Mouse (Mus musculus) liver, embryonic 13.5 days (tissue): ENCODE data around the gene Isca1. TPM values are rescaled to one million over a fixed set of nuclear protein-coding genes. Genes with fewer than 3 reads are reported as not detected.

Experiments
- ATAC-seq: fragments of 200-750 bp; cut with Nextera tagmentation; 2 replicates; pipeline ENCODE4 v1.8.0; 2017; ENCODE audit warnings: low read depth, mild to moderate bottlenecking, moderate number of reproducible peaks, moderate library complexity
- DNase-seq: peaks from one replicate; pipeline ENCODE4 v3.0.0; 2022
- H3K27ac ChIP-seq: fragments of 300-500 bp; sonication (generic); 2 replicates; pipeline ENCODE4 v1.5.1; 2015; ENCODE audit warnings: moderate library complexity, mild to moderate bottlenecking, inconsistent platforms
- H3K27me3 ChIP-seq: fragments of 300-500 bp; sonication (generic); 2 replicates; pipeline ENCODE4 v1.6.1; 2015; ENCODE audit warnings: mild to moderate bottlenecking, inconsistent platforms
- H3K36me3 ChIP-seq: fragments of 300-500 bp; sonication (generic); 2 replicates; pipeline ENCODE4 v1.6.1; 2015; ENCODE audit warnings: mild to moderate bottlenecking, inconsistent platforms
- H3K4me1 ChIP-seq: fragments of 300-500 bp; sonication (generic); replicated peaks from 2 replicates; pipeline ENCODE4 v1.6.1; 2015; ENCODE audit warnings: inconsistent platforms
- H3K4me2 ChIP-seq: fragments of 300-500 bp; sonication (generic); 2 replicates; pipeline ENCODE4 v1.6.1; 2015; ENCODE audit warnings: inconsistent platforms, mild to moderate bottlenecking, moderate library complexity
- H3K4me3 ChIP-seq: fragments of 300-500 bp; sonication (generic); replicated peaks from 2 replicates; pipeline ENCODE4 v1.5.1; 2015; ENCODE audit warnings: mild to moderate bottlenecking, inconsistent platforms
- H3K9ac ChIP-seq: fragments of 300-500 bp; sonication (generic); 2 replicates; pipeline ENCODE4 v1.6.1; 2015; ENCODE audit warnings: mild to moderate bottlenecking, inconsistent platforms
- H3K9me3 ChIP-seq: fragments of 300-500 bp; sonication (generic); replicated peaks from 2 replicates; pipeline ENCODE4 v1.6.1; 2016; ENCODE audit warnings: inconsistent platforms
- WGBS: fragments of 180-500 bp; shearing (Covaris S2); methylation state at CpG from one replicate; pipeline ENCODE4 v1.1.7; 2015; ENCODE audit not compliant: insufficient replicate concordance; 5-methylcytosine and 5-hydroxymethylcytosine counted together
- polyA plus RNA-seq: library from polyadenylated mRNA; unstranded; fragments of >200 nt; fragmentation: Nextera tagmentation; extraction: Ambion mirVana; gene quantifications from 2 replicates; pipeline ENCODE4 v1.2.1, GENCODE M21; 2015

Gene Isca1
- polyA plus RNA-seq: 218 and 244 TPM in 2 replicates

DNA sequence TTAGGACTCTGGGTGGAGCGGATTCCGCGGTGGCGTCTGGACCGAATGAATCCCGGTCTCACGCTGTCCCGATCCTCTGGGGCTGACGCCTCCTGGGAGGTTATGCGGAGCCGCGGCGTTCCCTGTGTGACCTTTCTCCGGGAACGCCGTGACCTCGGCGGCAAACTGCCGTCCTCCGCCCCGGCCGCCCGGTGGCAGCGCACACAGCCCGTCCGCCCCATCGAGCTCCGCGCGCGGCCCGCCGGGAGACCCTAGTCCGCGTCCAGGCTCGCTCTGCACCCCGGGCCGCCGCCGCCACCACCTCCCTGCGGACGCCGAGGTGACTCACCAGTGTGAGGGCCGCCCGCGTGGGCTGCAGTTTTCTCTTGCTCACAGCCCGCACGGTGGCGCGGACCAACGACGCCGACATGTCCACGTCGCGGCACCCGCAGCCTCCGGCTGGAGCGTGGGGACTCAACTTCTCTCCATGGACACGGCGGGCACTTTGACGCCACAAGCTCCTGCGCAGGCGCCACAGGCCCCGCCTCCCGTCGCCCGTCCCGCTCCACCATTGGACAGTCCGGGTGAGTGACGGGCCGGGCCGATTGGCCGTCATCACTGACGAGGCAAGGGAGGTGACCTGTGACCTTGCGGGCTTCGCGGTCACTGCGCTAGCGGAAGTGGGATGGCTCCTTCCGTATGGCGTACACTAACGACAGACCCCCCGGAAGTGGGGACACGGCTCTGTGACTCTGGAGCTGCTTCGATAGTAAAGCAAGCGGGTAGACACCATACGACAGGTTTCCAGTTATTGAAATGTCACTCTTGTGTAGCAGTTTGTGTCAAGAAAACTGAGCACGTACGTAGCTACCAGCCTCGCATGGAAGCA lies at the start of gene Isca1:
TSS of gene Isca1 (minus strand) at position 515 of the 868 bp plus-strand sequence.
- peaks cover 52% of the 10 kb centered on the region for H3K36me3 ChIP-seq
- H3K27ac ChIP-seq: peak within 1 kb of the TSS; percentile 100
- peak within 1 kb of the TSS; percentile 92 for H3K4me3 ChIP-seq
- peak; percentile 90 for ATAC-seq
- H3K9ac ChIP-seq: peak within 1 kb of the TSS; percentile 99
- peak; percentile 99 for DNase-seq
- H3K4me2 ChIP-seq: peak within 1 kb of the TSS; percentile 88
- H3K4me1 ChIP-seq: peaks cover 75% of the 10 kb centered on the region
- no peaks in the 10 kb centered on the region for H3K27me3 ChIP-seq
- WGBS: under 1% methylated on average over 91 of the region's 91 CpGs
- H3K9me3 ChIP-seq: no peaks in the 10 kb centered on the region

DNA sequence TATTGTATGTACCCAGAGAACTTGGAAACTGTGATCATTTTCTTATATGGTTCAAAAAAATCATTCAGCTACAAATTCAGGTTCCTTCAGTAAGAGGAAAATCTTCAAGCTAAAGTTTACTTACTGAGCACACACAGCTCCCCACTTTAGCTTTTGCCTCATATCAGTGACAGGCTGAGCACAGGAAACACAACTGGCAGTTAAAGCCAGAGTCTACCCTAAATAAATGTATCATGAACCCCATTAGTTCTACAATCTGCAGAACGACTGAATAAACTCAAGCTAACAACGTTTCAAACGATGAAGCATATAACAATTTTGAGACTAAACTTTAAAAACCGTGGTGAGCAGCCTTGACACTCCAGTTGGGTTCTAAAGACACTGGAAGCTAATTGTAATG lies 47.7 kb upstream of the Isca1 start:
- peak overlapping the region; percentile 86 for H3K4me2 ChIP-seq
- H3K4me1 ChIP-seq: peaks cover 87% of the 10 kb centered on the region
- H3K27me3 ChIP-seq: no peaks in the 10 kb centered on the region
- H3K9me3 ChIP-seq: no peaks in the 10 kb centered on the region
- H3K9ac ChIP-seq: peak overlapping the region; percentile 99
- H3K27ac ChIP-seq: peak overlapping the region; percentile 100
- peak overlapping the region; percentile 98 for H3K4me3 ChIP-seq
- DNase-seq (no peak), ATAC-seq (no peak)
- WGBS: 56% methylated on average over 4 of the region's 4 CpGs
- H3K36me3 ChIP-seq: peaks cover 88% of the 10 kb centered on the region

DNA sequence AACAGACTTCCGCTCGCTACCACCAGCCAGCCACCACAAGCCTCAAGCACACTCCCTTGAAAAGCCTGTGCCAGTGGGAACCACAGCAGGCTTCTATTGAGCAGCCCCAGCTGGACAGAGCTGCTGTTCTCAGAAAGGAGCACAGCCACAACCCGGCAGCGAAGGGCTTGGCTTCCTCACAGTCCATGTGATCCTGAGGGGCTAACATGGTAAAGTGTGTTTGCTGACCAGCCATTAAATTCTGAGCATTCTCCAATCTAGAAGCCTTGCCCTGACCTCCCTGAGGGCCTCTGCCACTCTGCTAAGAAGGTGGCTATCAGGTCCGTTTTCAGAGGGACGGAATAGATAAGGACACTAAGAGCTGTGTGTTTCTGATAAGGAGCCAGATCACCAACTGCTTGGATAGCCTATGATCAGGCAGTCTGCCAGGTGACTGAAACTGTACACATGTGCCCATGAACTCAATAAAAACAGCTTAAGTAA lies 44.5 kb upstream of the Isca1 start:
- ATAC-seq (peak; percentile 99), DNase-seq (peak; percentile 82)
- Histone ChIP-seq H3K27me3 (no peaks in the 10 kb centered on the region), H3K4me1 (peaks cover 85% of the 10 kb centered on the region), H3K9ac (peak overlapping the region; percentile 99), H3K36me3 (peaks cover 95% of the 10 kb centered on the region), H3K9me3 (no peaks in the 10 kb centered on the region), H3K4me2 (peak overlapping the region; percentile 69), H3K27ac (peak overlapping the region; percentile 100), H3K4me3 (peak overlapping the region; percentile 51)
- 14% methylated on average over 6 of the region's 6 CpGs for WGBS

- no peak for DNase-seq
- Histone ChIP-seq H3K27me3 (no peaks in the 10 kb centered on the region), H3K27ac (peak overlapping the region; percentile 74; the same call in 1 of the 2 replicates), H3K4me3 (no peak overlapping the region), H3K9me3 (no peaks in the 10 kb centered on the region), H3K4me1 (peaks cover 59% of the 10 kb centered on the region), H3K4me2 (no peak overlapping the region), H3K36me3 (peaks cover 95% of the 10 kb centered on the region), H3K9ac (0 out of 2 replicates have a peak overlapping the region, but pooled peaks have one; percentile 30)
- WGBS: 94% methylated on average over 3 of the region's 3 CpGs
- no peak for ATAC-seq
Measured at GRCm38 (mm10) chr13:59811581-59811980, 42.0 kb upstream of the Isca1 start.

DNA sequence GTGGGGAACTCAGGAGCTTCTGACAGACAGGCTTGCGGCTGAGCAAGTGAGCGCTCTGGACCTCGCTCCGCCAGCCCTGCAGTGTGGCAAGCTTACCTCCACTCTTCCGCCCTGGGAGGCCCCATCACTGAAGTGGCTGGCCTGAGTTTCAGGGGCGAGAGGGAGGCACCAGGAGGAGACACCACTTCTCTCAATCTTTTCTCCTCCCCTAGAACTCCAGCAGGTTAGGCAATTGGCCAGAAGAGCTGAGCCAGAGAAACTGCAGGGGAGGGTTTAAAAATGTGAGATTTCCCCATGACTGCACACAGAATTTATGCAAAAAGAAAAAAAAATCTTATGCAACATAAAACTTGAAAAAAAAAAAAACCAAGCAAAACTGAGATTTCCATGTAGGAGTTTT lies 31.4 kb upstream of the Isca1 start:
- peaks cover 99% of the 10 kb centered on the region for H3K36me3 ChIP-seq
- no peak for ATAC-seq
- H3K27ac ChIP-seq: 0 out of 2 replicates have a peak overlapping the region, but pooled peaks have one; percentile 97
- no peak overlapping the region for H3K4me3 ChIP-seq
- H3K9me3 ChIP-seq: no peaks in the 10 kb centered on the region
- WGBS: 93% methylated on average over 6 of the region's 6 CpGs
- H3K4me2 ChIP-seq: no peak overlapping the region
- no peaks in the 10 kb centered on the region for H3K27me3 ChIP-seq
- no peak overlapping the region for H3K9ac ChIP-seq
- DNase-seq: no peak
- H3K4me1 ChIP-seq: peaks cover 52% of the 10 kb centered on the region

GRCm38 (mm10) chr13:59800077-59800476 lies 30.5 kb upstream of the Isca1 start:
- no peak for DNase-seq
- H3K4me2 ChIP-seq: no peak overlapping the region
- H3K4me3 ChIP-seq: no peak overlapping the region
- H3K27me3 ChIP-seq: no peaks in the 10 kb centered on the region
- 54% methylated on average over 2 of the region's 2 CpGs for WGBS
- H3K27ac ChIP-seq: peak overlapping the region; percentile 97; the same call in 1 of the 2 replicates
- no peak for ATAC-seq
- H3K4me1 ChIP-seq: peaks cover 61% of the 10 kb centered on the region
- H3K36me3 ChIP-seq: peaks cover 99% of the 10 kb centered on the region
- no peaks in the 10 kb centered on the region for H3K9me3 ChIP-seq
- H3K9ac ChIP-seq: no peak overlapping the region

DNA sequence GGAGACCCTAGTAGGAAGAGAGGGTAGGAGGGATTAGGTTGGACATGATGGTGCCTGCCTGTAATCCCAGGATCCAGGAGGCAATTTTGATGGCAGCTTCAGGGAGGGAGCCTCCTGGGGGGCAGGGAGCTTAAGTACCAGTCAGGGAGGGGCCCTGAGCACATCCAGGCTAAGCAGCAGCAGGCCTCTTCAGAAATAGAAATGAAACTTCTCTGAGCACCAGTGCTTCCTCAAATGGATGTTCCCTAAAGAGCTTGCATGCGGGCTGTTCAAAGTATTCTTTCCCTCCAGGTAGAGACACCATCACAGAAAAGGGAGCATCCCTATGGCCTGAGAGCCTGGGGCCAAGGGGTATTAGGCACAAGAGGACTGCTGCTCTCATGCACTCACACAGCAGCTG lies 28.7 kb upstream of the Isca1 start:
- Histone ChIP-seq H3K9ac (peak overlapping the region; percentile 56), H3K27ac (peak overlapping the region; percentile 97)
- DNase-seq: no peak

DNA sequence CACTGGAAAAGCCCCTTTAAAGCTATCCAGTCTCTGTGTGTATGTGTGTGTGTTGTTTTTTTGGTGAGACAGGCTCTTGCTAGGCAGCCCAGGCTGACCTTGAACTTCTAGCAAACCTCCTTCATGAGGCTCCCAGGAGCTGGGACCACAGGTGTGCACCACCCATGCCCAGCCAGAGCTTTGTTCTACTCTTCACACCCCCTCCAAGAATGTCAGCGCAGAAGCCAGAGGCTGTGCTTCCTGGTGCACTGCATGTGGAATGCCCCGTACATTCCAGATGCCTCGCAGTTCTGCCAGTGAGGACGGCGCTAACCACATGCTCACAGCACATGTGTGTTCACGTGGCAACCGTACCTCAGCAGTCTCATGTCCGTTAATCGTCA lies 26.8 kb upstream of the Isca1 start:
- 86% methylated on average over 9 of the region's 9 CpGs for WGBS
- Histone ChIP-seq H3K4me1 (peaks cover 71% of the 10 kb centered on the region), H3K9me3 (no peaks in the 10 kb centered on the region), H3K4me3 (peak overlapping the region; percentile 11), H3K27me3 (no peaks in the 10 kb centered on the region), H3K36me3 (peaks cover 99% of the 10 kb centered on the region), H3K27ac (peak overlapping the region; percentile 97), H3K9ac (peak overlapping the region; percentile 66), H3K4me2 (peak overlapping the region; percentile 51)
- ATAC-seq: no peak
- DNase-seq: no peak

More for the DNA sequence above, 28.7 kb upstream of the Isca1 start:
- Histone ChIP-seq H3K4me3 (no peak overlapping the region), H3K4me1 (peaks cover 71% of the 10 kb centered on the region), H3K4me2 (no peak overlapping the region), H3K9me3 (no peaks in the 10 kb centered on the region), H3K27me3 (no peaks in the 10 kb centered on the region), H3K36me3 (peaks cover 99% of the 10 kb centered on the region)
- no peak for ATAC-seq
- 84% methylated on average over 1 of the region's 1 CpGs for WGBS

GRCm38 (mm10) chr13:59795807-59796465 lies 26.3 kb upstream of the Isca1 start:
- peaks cover 69% of the 10 kb centered on the region for H3K4me1 ChIP-seq
- peak overlapping the region; percentile 97 for H3K27ac ChIP-seq
- peak overlapping the region; percentile 11 for H3K4me3 ChIP-seq
- WGBS: 36% methylated on average over 6 of the region's 6 CpGs
- peak; percentile 98 for ATAC-seq
- H3K4me2 ChIP-seq: peak overlapping the region; percentile 51
- H3K9me3 ChIP-seq: no peaks in the 10 kb centered on the region
- DNase-seq: peak; percentile 84
- no peaks in the 10 kb centered on the region for H3K27me3 ChIP-seq
- peaks cover 99% of the 10 kb centered on the region for H3K36me3 ChIP-seq
- peak overlapping the region; percentile 66 for H3K9ac ChIP-seq

DNA sequence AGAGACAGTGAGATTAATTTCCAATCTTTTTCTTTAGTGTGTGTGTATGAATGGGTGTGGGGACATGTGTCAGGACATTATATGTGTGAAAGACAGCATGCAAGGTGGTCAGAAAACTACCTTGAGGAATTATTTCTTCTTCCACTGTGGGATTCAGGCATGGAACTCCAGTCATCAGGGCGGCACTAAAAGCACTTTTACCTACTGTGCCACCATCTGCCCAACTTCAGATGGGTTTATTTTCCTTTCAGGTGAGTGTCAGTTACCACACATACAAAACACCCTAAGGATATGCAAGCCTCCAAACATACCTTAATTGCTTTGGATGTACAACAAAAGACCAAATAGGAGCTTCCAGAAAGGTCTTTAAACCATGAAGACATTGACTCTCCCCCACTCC lies 25.2 kb upstream of the Isca1 start:
- Histone ChIP-seq H3K4me2 (no peak overlapping the region; the same call in 1 of the 2 replicates), H3K4me1 (peaks cover 62% of the 10 kb centered on the region), H3K36me3 (peaks cover 99% of the 10 kb centered on the region), H3K4me3 (no peak overlapping the region), H3K27ac (peak overlapping the region; percentile 97), H3K27me3 (no peaks in the 10 kb centered on the region), H3K9ac (peak overlapping the region; percentile 66), H3K9me3 (no peaks in the 10 kb centered on the region)
- no peak for DNase-seq
- no peak for ATAC-seq
- 86% methylated on average over 1 of the region's 1 CpGs for WGBS

- Histone ChIP-seq H3K27me3 (no peaks in the 10 kb centered on the region), H3K4me3 (no peak within 1 kb of the TSS), H3K4me1 (no peaks in the 10 kb centered on the region; the same call in 1 of the 2 replicates), H3K36me3 (peaks cover 100% of the 10 kb centered on the region), H3K4me2 (no peak within 1 kb of the TSS), H3K27ac (0 out of 2 replicates have a peak within 1 kb of the TSS, but pooled peaks have one; percentile 20), H3K9ac (no peak within 1 kb of the TSS), H3K9me3 (no peaks in the 10 kb centered on the region)
- DNase-seq: no peak
- no peak for ATAC-seq
- WGBS: 71% methylated on average over 7 of the region's 7 CpGs
Measured at GRCm38 (mm10) chr13:59782145-59782544, 12.5 kb upstream of the Isca1 start, which contains the start of gene Gm49354. Gene Gm49354, minus strand, starts transcription at chr13:59782245.
